Mouse (Mus musculus): Measurements from ENCODE around the gene Rab6a. TPM values are rescaled to one million over a fixed set of nuclear protein-coding genes. Genes with fewer than 3 reads are reported as not detected.
"Not testable (repeated sequence)": the region's sequence is repeated elsewhere in the genome, so short reads cannot be mapped to it uniquely, and the experiment has no call there.

Gene Rab6a
- total RNA-seq (2022): 10 to 100 TPM; 60.7 to 63.9 (median 62.5) TPM

GRCm38 (mm10) chr7:100607214-100608129, at the start of gene Rab6a:
Gene Rab6a (plus strand): TSS chr7:100607410.
- peak; percentile 96 for DNase-seq (ENCODE audit: low spot score)

- DNase-seq (ENCODE audit: low spot score): no peak
These were observed 47.9 kb upstream of the Rab6a start for GRCm38 (mm10) chr7:100559331-100559730.

- no peak for DNase-seq (ENCODE audit: low spot score)
These were observed 45.2 kb upstream of the Rab6a start for GRCm38 (mm10) chr7:100561861-100562587.

- DNase-seq (ENCODE audit: low spot score): not testable (repeated sequence)
These were observed 40.0 kb upstream of the Rab6a start for GRCm38 (mm10) chr7:100567238-100567637.

- no peak for DNase-seq (ENCODE audit: low spot score)
These were observed 37.3 kb upstream of the Rab6a start for GRCm38 (mm10) chr7:100569907-100570306.

GRCm38 (mm10) chr7:100570930-100571715, 36.1 kb upstream of the Rab6a start:
- DNase-seq (ENCODE audit: low spot score): no peak

GRCm38 (mm10) chr7:100572061-100572460, 35.1 kb upstream of the Rab6a start:
- DNase-seq (ENCODE audit: low spot score): no peak

- DNase-seq (ENCODE audit: low spot score): no peak
These were observed 34.5 kb upstream of the Rab6a start for GRCm38 (mm10) chr7:100572704-100573103.

GRCm38 (mm10) chr7:100578794-100579193, 28.4 kb upstream of the Rab6a start:
- DNase-seq (ENCODE audit: low spot score): no peak

GRCm38 (mm10) chr7:100582235-100582634, 25.0 kb upstream of the Rab6a start:
- no peak for DNase-seq (ENCODE audit: low spot score)

- DNase-seq (ENCODE audit: low spot score): peak; percentile 91
These were observed 24.4 kb upstream of the Rab6a start for GRCm38 (mm10) chr7:100582727-100583236.

GRCm38 (mm10) chr7:100589816-100590215, 17.4 kb upstream of the Rab6a start:
- no peak for DNase-seq (ENCODE audit: low spot score)

GRCm38 (mm10) chr7:100590504-100590844, 16.7 kb upstream of the Rab6a start:
- no peak for DNase-seq (ENCODE audit: low spot score)

GRCm38 (mm10) chr7:100590845-100591521, 16.2 kb upstream of the Rab6a start:
- peak; percentile 84 for DNase-seq (ENCODE audit: low spot score)

GRCm38 (mm10) chr7:100591522-100591852, 15.7 kb upstream of the Rab6a start:
- DNase-seq (ENCODE audit: low spot score): no peak

- DNase-seq (ENCODE audit: low spot score): no peak
These were observed 13.9 kb upstream of the Rab6a start for GRCm38 (mm10) chr7:100593349-100593748.

GRCm38 (mm10) chr7:100600211-100600610, 7.0 kb upstream of the Rab6a start:
- DNase-seq (ENCODE audit: low spot score): no peak

- DNase-seq (ENCODE audit: low spot score): peak; percentile 34
These were observed 1.0 kb downstream of the Rab6a start, which contains the start of gene Mrpl48 for GRCm38 (mm10) chr7:100608130-100608741. Gene Mrpl48 (minus strand): TSS chr7:100608301.

- no peak for DNase-seq (ENCODE audit: low spot score)
These were observed 1.7 kb downstream of the Rab6a start for GRCm38 (mm10) chr7:100608910-100609309.

GRCm38 (mm10) chr7:100616121-100616857, 9.1 kb downstream of the Rab6a start:
- no peak for DNase-seq (ENCODE audit: low spot score)

Measured in heart, adult 8-10 months (tissue).